Mouse (Mus musculus) heart, embryonic 14.5 days (tissue): ENCODE data around the gene Bud23. TPM values are rescaled to one million over a fixed set of nuclear protein-coding genes. Genes with fewer than 3 reads are reported as not detected.

Source experiments
- ATAC-seq: fragments of 200-750 bp; cut with Nextera tagmentation; 2 replicates; pipeline ENCODE4 v1.8.0; 2017; ENCODE audit warnings: low read depth, moderate TSS enrichment; ENCODE audit not compliant: insufficient number of reproducible peaks, insufficient read depth, low FRiP score
- H3K27ac ChIP-seq, 2 experiments: fragments of 200-500 bp in 1 of 2; fragments of 300-500 bp in 1 of 2; sonication (generic) in 1 of 2; replicated peaks in 1 of 2; 2 replicates each; pipeline ENCODE4 v1.5.1; 2012 to 2014; ENCODE audit warnings: low read depth in 2 of 2, low read length in 2 of 2, control low read depth in 1 of 2, mild to moderate bottlenecking in 1 of 2, mixed read lengths in 1 of 2; ENCODE audit not compliant: control insufficient read depth in 1 of 2, insufficient read depth in 1 of 2
- H3K27me3 ChIP-seq: fragments of 300-500 bp; sonication (generic); 2 replicates; pipeline ENCODE4 v1.6.1; 2014; ENCODE audit warnings: mild to moderate bottlenecking, low read length, control low read depth; ENCODE audit not compliant: control insufficient read depth, insufficient read depth
- H3K36me3 ChIP-seq: fragments of 300-500 bp; sonication (generic); 2 replicates; pipeline ENCODE4 v1.6.1; 2014; ENCODE audit warnings: mild to moderate bottlenecking, control low read depth, low read length, mixed read lengths; ENCODE audit not compliant: control insufficient read depth, insufficient read depth
- H3K4me1 ChIP-seq, 2 experiments: fragments of 200-500 bp in 1 of 2; fragments of 300-500 bp in 1 of 2; sonication (generic) in 1 of 2; 2 replicates each; pipeline ENCODE4 v1.6.1; 2012 to 2014; ENCODE audit warnings: low read length in 2 of 2, control low read depth in 1 of 2, mixed read lengths in 1 of 2; ENCODE audit not compliant: control insufficient read depth in 2 of 2, insufficient read depth in 2 of 2
- H3K4me2 ChIP-seq: fragments of 300-500 bp; sonication (generic); 2 replicates; pipeline ENCODE4 v1.6.1; 2014; ENCODE audit warnings: mild to moderate bottlenecking, low read length
- H3K4me3 ChIP-seq, 2 experiments: fragments of 200-500 bp in 1 of 2; fragments of 300-500 bp in 1 of 2; sonication (generic) in 1 of 2; 2 replicates each; pipeline ENCODE4 v1.5.1; 2012 to 2014; ENCODE audit warnings: low read length in 2 of 2, mild to moderate bottlenecking in 2 of 2, control low read depth in 1 of 2, low read depth in 1 of 2, moderate library complexity in 1 of 2; ENCODE audit not compliant: control insufficient read depth in 1 of 2, insufficient read depth in 1 of 2
- H3K9ac ChIP-seq: fragments of 300-500 bp; sonication (generic); 2 replicates; pipeline ENCODE4 v1.6.1; 2014; ENCODE audit warnings: mild to moderate bottlenecking, low read length
- H3K9me3 ChIP-seq: fragments of 300-500 bp; sonication (generic); 2 replicates; pipeline ENCODE4 v1.6.1; 2016; ENCODE audit warnings: low read length, control low read depth; ENCODE audit not compliant: control insufficient read depth
- WGBS: fragments of 180-500 bp; shearing (Covaris S2); extraction: QIAGEN DNeasy Blood & Tissue Kit; methylation state at CpG from one replicate; pipeline ENCODE4 v1.1.7; 2014; 5-methylcytosine and 5-hydroxymethylcytosine counted together
- polyA plus RNA-seq: library from polyadenylated mRNA; unstranded; fragments of >200 nt; fragmentation: Nextera tagmentation; extraction: Ambion mirVana; gene quantifications from 2 replicates; pipeline ENCODE4 v1.2.1, GENCODE M21; 2014

The Bud23 gene
- polyA plus RNA-seq, 1 experiment from 2014 or later, result 52.3 TPM

DNA sequence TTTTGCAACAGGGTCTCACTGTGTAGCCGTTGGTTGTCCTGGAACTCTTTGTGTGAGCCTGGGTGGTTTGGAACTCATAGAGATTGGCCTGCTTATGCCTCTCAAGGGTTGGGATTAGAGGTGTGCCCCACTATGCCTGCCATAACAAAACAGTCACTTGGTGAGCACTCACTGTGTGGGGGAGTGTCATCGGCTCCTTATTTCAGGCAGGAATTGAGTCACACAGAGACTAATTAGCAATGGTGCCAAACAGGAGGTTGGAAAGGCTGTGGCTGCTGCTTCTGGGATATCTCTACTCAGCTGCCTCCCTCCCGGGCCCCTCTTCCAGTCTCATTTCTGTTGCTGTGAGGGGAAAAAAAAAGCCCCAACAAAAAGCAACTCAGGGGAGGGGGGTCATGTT is 20.2 kb downstream of the Bud23 start:
- H3K4me3 ChIP-seq, result no peak overlapping the region
- no peak for ATAC-seq
- WGBS, result 88% methylated on average over 3 of the region's 3 CpGs

GRCm38 (mm10) chr5:135042105-135042788 is 22.5 kb downstream of the Bud23 start:
- no peak overlapping the region for H3K9ac ChIP-seq
- peaks cover 11 to 12% of the 10 kb centered on the region in 2 experiments for H3K4me1 ChIP-seq
- no peak overlapping the region for H3K4me2 ChIP-seq
- peaks cover 57% of the 10 kb centered on the region for H3K36me3 ChIP-seq
- H3K27me3 ChIP-seq, result no peaks in the 10 kb centered on the region
- WGBS, result 47% methylated on average over 21 of the region's 21 CpGs
- no peak for ATAC-seq
- no peak overlapping the region for H3K4me3 ChIP-seq
- no peak overlapping the region for H3K27ac ChIP-seq
- H3K9me3 ChIP-seq, result no peaks in the 10 kb centered on the region

More for the DNA sequence above, 20.2 kb downstream of the Bud23 start:
- peaks cover 54% of the 10 kb centered on the region for H3K36me3 ChIP-seq
- H3K27me3 ChIP-seq, result no peaks in the 10 kb centered on the region
- H3K4me1 ChIP-seq, result peaks cover 11 to 12% of the 10 kb centered on the region in 2 experiments
- no peak overlapping the region for H3K27ac ChIP-seq
- H3K9me3 ChIP-seq, result no peaks in the 10 kb centered on the region
- no peak overlapping the region for H3K9ac ChIP-seq
- H3K4me2 ChIP-seq, result no peak overlapping the region

DNA sequence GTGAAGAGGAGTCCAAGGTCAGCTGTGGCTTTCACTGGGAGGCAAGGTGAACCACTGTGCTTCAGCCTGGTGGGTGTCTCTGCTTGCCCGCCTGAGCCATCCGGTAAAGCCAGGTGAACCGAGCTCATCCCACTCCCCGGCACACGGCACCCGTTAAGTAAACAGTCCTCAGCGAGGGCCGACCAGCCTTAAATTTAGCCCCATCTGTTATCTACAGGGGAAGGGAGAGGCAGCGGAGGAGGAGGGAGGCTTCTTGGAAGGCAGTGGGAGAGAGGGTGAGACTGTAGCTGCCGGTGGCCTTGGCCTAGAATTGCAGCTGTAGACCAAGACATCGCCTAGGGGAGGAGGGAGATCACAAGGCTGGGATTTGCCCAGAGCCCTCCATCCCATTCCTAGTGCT is 24.0 kb downstream of the Bud23 start:
- H3K9me3 ChIP-seq, result no peaks in the 10 kb centered on the region
- ATAC-seq, result no peak
- no peaks in the 10 kb centered on the region for H3K27me3 ChIP-seq
- H3K4me3 ChIP-seq, result no peak overlapping the region
- H3K27ac ChIP-seq, result 0 out of 4 replicates have a peak overlapping the region, but pooled peaks of 1 of the 2 experiments have one; percentile 14
- peaks cover 11 to 12% of the 10 kb centered on the region in 2 experiments for H3K4me1 ChIP-seq
- WGBS, result 41% methylated on average over 11 of the region's 11 CpGs
- H3K36me3 ChIP-seq, result peaks cover 49% of the 10 kb centered on the region
- H3K4me2 ChIP-seq, result no peak overlapping the region
- H3K9ac ChIP-seq, result peak overlapping the region; percentile 34; the same call in 1 of the 2 replicates

DNA sequence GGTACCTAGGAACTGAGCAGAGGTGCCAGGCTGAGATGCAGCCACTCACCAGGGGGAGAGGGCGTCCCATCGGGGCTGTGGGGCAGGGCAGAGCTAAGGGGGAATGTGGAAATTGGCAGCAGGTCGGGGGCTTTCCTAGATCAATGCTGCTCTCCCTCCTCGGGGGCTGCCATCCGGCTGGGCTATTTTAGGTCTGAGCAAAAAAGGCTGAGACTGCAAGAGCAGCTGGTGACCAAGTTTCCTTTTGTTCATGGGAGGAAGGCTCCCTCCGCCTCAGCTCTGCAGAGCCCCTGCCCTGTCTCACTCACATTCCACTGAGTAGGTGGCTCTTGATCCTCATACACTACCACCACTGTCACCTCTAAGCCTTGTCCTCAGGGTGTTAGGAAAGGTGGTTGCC is 24.7 kb downstream of the Bud23 start:
- no peak overlapping the region for H3K4me2 ChIP-seq
- H3K27me3 ChIP-seq, result no peaks in the 10 kb centered on the region
- no peak for ATAC-seq
- 0 out of 4 replicates have a peak overlapping the region, but pooled peaks of 1 of the 2 experiments have one; percentile 14 for H3K27ac ChIP-seq
- H3K36me3 ChIP-seq, result peaks cover 42% of the 10 kb centered on the region
- no peaks in the 10 kb centered on the region for H3K9me3 ChIP-seq
- WGBS, result 29% methylated on average over 6 of the region's 6 CpGs
- H3K4me3 ChIP-seq, result no peak overlapping the region
- H3K9ac ChIP-seq, result peak overlapping the region; percentile 34
- H3K4me1 ChIP-seq, result peaks cover 11 to 12% of the 10 kb centered on the region in 2 experiments

- no peaks in the 10 kb centered on the region for H3K27me3 ChIP-seq
- WGBS, result 77% methylated on average over 9 of the region's 9 CpGs
- H3K4me1 ChIP-seq, result peaks cover 11 to 12% of the 10 kb centered on the region in 2 experiments
- H3K36me3 ChIP-seq, result peaks cover 37% of the 10 kb centered on the region
- H3K4me3 ChIP-seq, result no peak overlapping the region
- no peak overlapping the region for H3K9ac ChIP-seq
- H3K27ac ChIP-seq, result no peak overlapping the region
- no peak for ATAC-seq
- H3K4me2 ChIP-seq, result no peak overlapping the region
- peaks cover 3% of the 10 kb centered on the region; the same call in 1 of the 2 replicates for H3K9me3 ChIP-seq
Measured at GRCm38 (mm10) chr5:135039541-135039940, 25.2 kb downstream of the Bud23 start.

- WGBS, result 78% methylated on average over 3 of the region's 3 CpGs
- H3K4me3 ChIP-seq, result no peak overlapping the region
- H3K4me1 ChIP-seq, result peaks cover 11 to 12% of the 10 kb centered on the region in 2 experiments
- no peaks in the 10 kb centered on the region for H3K27me3 ChIP-seq
- H3K9ac ChIP-seq, result no peak overlapping the region
- H3K4me2 ChIP-seq, result no peak overlapping the region
- no peak for ATAC-seq
- H3K9me3 ChIP-seq, result peaks cover 3% of the 10 kb centered on the region; the same call in 1 of the 2 replicates
- H3K27ac ChIP-seq, result no peak overlapping the region
- peaks cover 30% of the 10 kb centered on the region for H3K36me3 ChIP-seq
Measured at GRCm38 (mm10) chr5:135037946-135038345, 26.8 kb downstream of the Bud23 start.

DNA sequence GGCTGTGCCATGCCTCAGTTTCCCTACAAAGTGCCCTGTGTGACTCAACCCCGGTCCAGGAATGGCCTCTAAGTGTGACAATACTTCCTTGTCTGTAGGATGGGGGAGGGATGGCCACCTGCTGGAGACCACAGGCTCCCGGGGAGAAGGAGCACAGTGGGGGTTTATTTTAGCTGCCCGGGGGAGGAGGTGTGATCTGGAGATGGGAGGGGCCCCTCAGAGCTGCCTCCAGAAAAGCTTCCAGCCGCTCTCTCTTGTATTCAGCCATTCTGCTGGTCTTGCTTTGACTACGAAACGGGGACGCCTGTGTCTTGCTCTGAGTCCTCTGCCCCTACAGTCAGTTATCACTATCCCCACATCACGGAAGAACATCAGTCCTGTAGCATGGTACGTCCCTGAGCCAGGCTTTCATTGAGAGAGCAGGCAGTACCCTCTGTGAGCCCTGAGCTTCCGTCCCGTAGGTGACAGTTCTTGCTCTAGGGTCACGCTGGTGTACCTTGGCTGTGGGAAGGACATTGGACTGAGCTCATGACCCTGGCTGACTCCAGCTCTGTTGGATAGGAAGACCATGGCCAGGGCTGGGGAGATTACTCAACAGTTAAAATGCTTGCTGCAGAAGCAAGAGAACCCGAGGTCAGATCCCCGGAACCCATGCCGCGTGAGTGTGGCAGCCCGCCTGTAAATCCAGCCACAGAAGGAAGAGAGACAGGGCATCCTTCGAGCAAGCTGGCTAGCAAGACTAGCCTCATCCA is 29.0 kb downstream of the Bud23 start:
- Histone ChIP-seq H3K36me3 (peaks cover 24% of the 10 kb centered on the region), H3K9ac (no peak overlapping the region)

More for the DNA sequence above, 29.0 kb downstream of the Bud23 start:
- Histone ChIP-seq H3K4me3 (no peak overlapping the region), H3K27me3 (no peaks in the 10 kb centered on the region), H3K27ac (no peak overlapping the region), H3K4me2 (no peak overlapping the region), H3K4me1 (peaks cover 9 to 10% of the 10 kb centered on the region in 2 experiments), H3K9me3 (peaks cover 3% of the 10 kb centered on the region; the same call in 1 of the 2 replicates)
- 53% methylated on average over 18 of the region's 18 CpGs for WGBS
- ATAC-seq, result no peak
